Mouse (Mus musculus) layer of hippocampus, postnatal 10 days (tissue): ENCODE measurements around the gene Mog. TPM values are rescaled to one million over a fixed set of nuclear protein-coding genes. Genes with fewer than 3 reads are reported as not detected.
"Not testable (repeated sequence)": the region's sequence is repeated elsewhere in the genome, so short reads cannot be mapped to it uniquely, and the experiment has no call there.

Source experiments
- DNase-seq, 2 experiments: peaks; one replicate each; pipeline ENCODE4 v3.0.0; 2021; ENCODE audit warnings: low spot score in 2 of 2
- total RNA-seq, 2 experiments: library from RNA; stranded (reverse); gene quantifications; 2 replicates each; pipeline ENCODE4 v1.2.3; 2021

Gene Mog
- total RNA-seq, 2 experiments from 2014 or later: 3.2 to 4.3 TPM

GRCm38 (mm10) chr17:36997033-36997735 lies 26.0 kb downstream of the Mog start:
- peak; percentile 81 to 85 for DNase-seq

DNA sequence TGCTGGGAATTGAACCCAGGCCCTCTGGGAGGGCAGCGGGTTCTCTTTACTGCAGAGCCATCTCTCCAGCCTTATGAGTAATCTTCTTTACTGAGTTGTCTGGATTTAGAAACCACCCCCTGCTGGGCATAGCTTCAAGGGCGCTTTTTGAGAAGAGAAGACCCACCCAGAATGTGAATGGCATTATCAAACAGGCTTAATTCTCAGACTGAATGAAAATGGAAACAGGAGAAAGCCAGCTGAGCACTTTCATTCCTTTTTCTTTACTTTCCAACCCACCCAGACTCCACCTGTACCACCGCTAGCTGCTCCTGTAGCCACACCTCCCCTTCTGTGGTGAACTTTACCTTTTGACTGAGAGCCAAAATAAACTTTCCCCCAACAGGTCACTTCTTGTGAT lies 27.8 kb downstream of the Mog start:
- no peak for DNase-seq

DNA sequence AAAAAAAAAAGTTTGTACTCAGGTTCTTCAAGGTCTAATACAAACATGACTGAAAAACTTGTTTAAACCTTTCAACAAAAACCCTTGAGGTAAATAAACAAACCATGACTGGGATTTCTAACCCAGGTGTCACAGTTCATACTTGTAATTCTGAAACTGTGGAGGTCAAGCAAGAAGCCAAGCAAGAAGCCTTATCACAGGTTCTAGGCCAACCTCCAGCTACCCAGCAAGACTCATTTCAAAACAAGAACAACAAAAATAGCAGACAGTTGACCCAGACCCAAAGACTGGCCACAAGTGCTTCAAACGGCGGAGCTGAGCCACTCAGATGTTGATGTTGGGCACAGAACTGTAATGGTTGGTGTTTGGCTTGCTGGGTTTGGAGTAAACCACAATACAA lies 28.7 kb downstream of the Mog start:
- no peak for DNase-seq

- no peak for DNase-seq
Observed at GRCm38 (mm10) chr17:36993770-36994325, 29.4 kb downstream of the Mog start.

- DNase-seq: no peak
Observed at GRCm38 (mm10) chr17:36992336-36993104, 30.7 kb downstream of the Mog start.

DNA sequence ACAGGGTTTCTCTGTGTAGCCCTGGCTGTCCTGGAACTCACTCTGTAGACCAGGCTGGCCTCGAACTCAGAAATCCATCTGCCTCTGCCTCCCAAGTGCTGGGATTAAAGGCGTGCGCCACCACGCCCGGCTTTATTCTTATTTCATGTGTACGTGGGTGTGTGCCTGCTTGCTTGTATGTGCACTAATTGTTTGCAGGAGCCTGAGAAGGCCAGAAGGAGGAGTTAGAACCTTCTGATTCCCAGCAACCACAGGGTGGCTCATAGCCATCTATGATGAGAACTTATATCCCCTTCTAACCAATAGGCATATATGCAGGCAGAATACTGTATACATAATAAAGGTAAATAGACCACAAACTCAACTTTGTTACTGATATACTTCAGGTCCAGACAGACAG lies 32.6 kb downstream of the Mog start:
- DNase-seq: not testable (repeated sequence)

GRCm38 (mm10) chr17:36989437-36989836 lies 33.8 kb downstream of the Mog start, which contains the start of gene H2-M5:
H2-M5 (minus strand) TSS chr17:36989537.
- DNase-seq: no peak

GRCm38 (mm10) chr17:36988475-36988874 lies 34.7 kb downstream of the Mog start:
- no peak for DNase-seq

- DNase-seq: no peak
Observed at GRCm38 (mm10) chr17:36982253-36983155, 40.7 kb downstream of the Mog start.

GRCm38 (mm10) chr17:36981845-36982244 lies 41.4 kb downstream of the Mog start:
- no peak for DNase-seq

- DNase-seq: no peak
Observed at GRCm38 (mm10) chr17:36981221-36981813, 41.9 kb downstream of the Mog start, which contains the start of gene 2410137M14Rik. 2410137M14Rik (minus strand) TSS chr17:36981237.

DNA sequence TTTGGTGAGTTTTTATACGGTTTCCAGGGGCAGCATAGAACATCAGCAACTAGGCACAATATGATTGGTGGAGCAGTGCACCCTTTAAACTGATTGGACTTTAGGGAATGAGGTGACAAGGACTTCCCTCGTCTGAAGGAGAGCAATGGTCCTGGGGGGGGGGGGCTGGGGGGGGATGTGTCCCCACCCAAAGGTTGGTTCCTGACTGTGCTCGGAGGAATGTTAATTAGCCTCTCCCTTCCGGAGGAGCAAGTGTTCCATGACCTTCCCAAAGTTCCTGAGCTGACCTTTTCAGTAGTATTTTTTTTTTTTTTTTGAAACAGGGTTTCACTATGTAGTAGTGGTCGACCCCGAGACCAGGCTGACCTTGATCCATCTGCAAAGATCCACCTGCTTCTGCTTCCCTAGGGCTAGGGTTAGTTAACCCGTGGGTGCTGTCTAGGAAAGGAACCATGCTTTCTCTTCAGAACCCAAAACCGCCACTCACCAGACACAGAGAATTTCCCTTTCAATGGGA lies 49.9 kb downstream of the Mog start:
- no peak for DNase-seq

- no peak for DNase-seq
Observed at GRCm38 (mm10) chr17:36972791-36973190, 50.4 kb downstream of the Mog start.

GRCm38 (mm10) chr17:36971172-36971850 lies 51.9 kb downstream of the Mog start:
- DNase-seq: no peak

- no peak for DNase-seq
Observed at GRCm38 (mm10) chr17:36970316-36970890, 52.8 kb downstream of the Mog start.

DNA sequence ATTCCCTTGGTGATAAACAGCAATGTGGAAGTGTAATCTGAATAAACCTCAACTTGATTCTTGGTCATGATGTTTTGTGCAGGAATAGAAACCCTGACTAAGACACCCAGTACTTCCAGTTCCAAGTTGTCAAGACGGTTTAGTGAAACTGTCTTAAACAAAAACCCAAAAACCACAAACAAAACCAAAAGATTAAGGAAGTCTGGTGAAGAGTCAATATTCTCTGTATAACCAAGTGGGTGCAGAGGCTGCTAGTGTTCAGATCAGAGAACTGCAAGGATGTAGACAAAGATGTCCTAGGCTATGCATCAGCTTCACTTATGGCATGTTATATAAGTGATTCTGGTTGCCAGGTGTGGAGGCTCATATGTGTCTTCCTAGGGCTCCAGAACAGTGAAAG lies 56.3 kb downstream of the Mog start:
- no peak for DNase-seq

GRCm38 (mm10) chr17:36961125-36961524 lies 62.1 kb downstream of the Mog start:
- no peak for DNase-seq
